Mouse (Mus musculus) liver, embryonic 11.5 days (tissue): ENCODE results near the gene Olfr612. TPM values are rescaled to one million over a fixed set of nuclear protein-coding genes. Genes with fewer than 3 reads are reported as not detected.
"Not testable (repeated sequence)": the region's sequence is repeated elsewhere in the genome, so short reads cannot be mapped to it uniquely, and the experiment has no call there.

Experiments used
- ATAC-seq: fragments of 200-750 bp; cut with Nextera tagmentation; replicated peaks from 2 replicates; pipeline ENCODE4 v1.8.0; 2017; ENCODE audit warnings: moderate number of reproducible peaks, mild to moderate bottlenecking, moderate TSS enrichment, moderate library complexity; ENCODE audit not compliant: low FRiP score
- DNase-seq: peaks from one replicate; pipeline ENCODE4 v3.0.0-alpha.2; 2017; ENCODE audit warnings: low spot score
- H3K27ac ChIP-seq: fragments of 300-500 bp; sonication (generic); 2 replicates; pipeline ENCODE4 v1.5.1; 2014; ENCODE audit warnings: mild to moderate bottlenecking, low read depth, low read length, control low read depth
- H3K27me3 ChIP-seq: fragments of 300-500 bp; sonication (generic); replicated peaks from 2 replicates; pipeline ENCODE4 v1.6.1; 2014; ENCODE audit warnings: low read length, mixed read lengths; ENCODE audit not compliant: control insufficient read depth, insufficient read depth
- H3K36me3 ChIP-seq: fragments of 300-500 bp; sonication (generic); 2 replicates; pipeline ENCODE4 v1.6.1; 2014; ENCODE audit warnings: mild to moderate bottlenecking, low read length, moderate library complexity, mixed read lengths; ENCODE audit not compliant: control insufficient read depth, insufficient read depth
- H3K4me1 ChIP-seq: fragments of 300-500 bp; sonication (generic); replicated peaks from 2 replicates; pipeline ENCODE4 v1.6.1; 2014; ENCODE audit warnings: low read length, mixed read lengths; ENCODE audit not compliant: control insufficient read depth, insufficient read depth
- H3K4me2 ChIP-seq: fragments of 300-500 bp; sonication (generic); 2 replicates; pipeline ENCODE4 v1.6.1; 2014; ENCODE audit warnings: mild to moderate bottlenecking, control low read depth, moderate library complexity
- H3K4me3 ChIP-seq: fragments of 300-500 bp; sonication (generic); 2 replicates; pipeline ENCODE4 v1.5.1; 2014; ENCODE audit warnings: low read depth, low read length, control low read depth
- H3K9ac ChIP-seq: fragments of 300-500 bp; sonication (generic); 2 replicates; pipeline ENCODE4 v1.6.1; 2014; ENCODE audit warnings: low read depth, low read length, control low read depth
- H3K9me3 ChIP-seq: fragments of 300-500 bp; sonication (generic); 2 replicates; pipeline ENCODE4 v1.6.1; 2016; ENCODE audit warnings: low read length, inconsistent platforms, mixed read lengths; ENCODE audit not compliant: control insufficient read depth
- WGBS: fragments of 180-500 bp; shearing (Covaris S2); extraction: QIAGEN DNeasy Blood & Tissue Kit; methylation state at CpG from one replicate; pipeline ENCODE4 v1.1.7; 2014; 5-methylcytosine and 5-hydroxymethylcytosine counted together
- polyA plus RNA-seq: library from polyadenylated mRNA; unstranded; fragments of >200 nt; fragmentation: Nextera tagmentation; extraction: Ambion mirVana; gene quantifications from 2 replicates; pipeline ENCODE4 v1.2.1, GENCODE M21; 2014

Gene Olfr612
- not detected in 2 replicates for polyA plus RNA-seq

- not testable (repeated sequence) for H3K9me3 ChIP-seq, DNase-seq, H3K4me2 ChIP-seq, ATAC-seq, H3K4me3 ChIP-seq, H3K27ac ChIP-seq, H3K27me3 ChIP-seq, H3K4me1 ChIP-seq, H3K36me3 ChIP-seq, H3K9ac ChIP-seq
- WGBS, result 75% methylated on average over 2 of the region's 2 CpGs
Measured at GRCm38 (mm10) chr7:103542617-103543016, at the start of gene Olfr612. Gene Olfr612 (minus strand): TSS chr7:103542717.

GRCm38 (mm10) chr7:103589803-103590202 lies 47.3 kb upstream of the Olfr612 start, which contains the start of gene Olfr618:
Gene Olfr618 (plus strand): TSS chr7:103590103.
- ATAC-seq (no peak), DNase-seq (no peak)
- Histone ChIP-seq H3K27ac (no peak within 1 kb of the TSS), H3K4me1 (no peaks in the 10 kb centered on the region), H3K27me3 (no peaks in the 10 kb centered on the region), H3K9ac (no peak within 1 kb of the TSS), H3K36me3 (no peaks in the 10 kb centered on the region), H3K4me2 (no peak within 1 kb of the TSS), H3K9me3 (no peaks in the 10 kb centered on the region), H3K4me3 (no peak within 1 kb of the TSS)
- 60% methylated on average over 2 of the region's 2 CpGs for WGBS

GRCm38 (mm10) chr7:103572761-103573160 lies 30.2 kb upstream of the Olfr612 start, which contains the start of gene Olfr617:
Gene Olfr617 (plus strand): TSS chr7:103573061.
- WGBS, result 76% methylated on average over 1 of the region's 1 CpGs
- H3K27ac ChIP-seq, result no peak within 1 kb of the TSS
- ATAC-seq (no peak), DNase-seq (no peak)
- no peaks in the 10 kb centered on the region for H3K27me3 ChIP-seq
- H3K4me2 ChIP-seq, result no peak within 1 kb of the TSS
- H3K9me3 ChIP-seq, result no peaks in the 10 kb centered on the region
- H3K4me3 ChIP-seq, result no peak within 1 kb of the TSS
- no peak within 1 kb of the TSS for H3K9ac ChIP-seq
- H3K36me3 ChIP-seq, result no peaks in the 10 kb centered on the region
- H3K4me1 ChIP-seq, result no peaks in the 10 kb centered on the region

GRCm38 (mm10) chr7:103569043-103569442 lies 26.5 kb upstream of the Olfr612 start, which contains the start of gene Olfr616:
Gene Olfr616 (minus strand): TSS chr7:103569143.
- H3K4me2 ChIP-seq, result no peak within 1 kb of the TSS

GRCm38 (mm10) chr7:103555779-103556178 lies 13.3 kb upstream of the Olfr612 start, which contains the start of gene Olfr615:
Gene Olfr615 (plus strand): TSS chr7:103556079.
- no peak within 1 kb of the TSS for H3K9ac ChIP-seq
- ATAC-seq (no peak), DNase-seq (no peak)
- H3K4me2 ChIP-seq, result no peak within 1 kb of the TSS
- no peak within 1 kb of the TSS for H3K27ac ChIP-seq
- no peaks in the 10 kb centered on the region for H3K4me1 ChIP-seq
- no peaks in the 10 kb centered on the region for H3K36me3 ChIP-seq
- H3K27me3 ChIP-seq, result no peaks in the 10 kb centered on the region
- H3K4me3 ChIP-seq, result no peak within 1 kb of the TSS
- 56% methylated on average over 2 of the region's 2 CpGs for WGBS
- no peaks in the 10 kb centered on the region for H3K9me3 ChIP-seq

More at GRCm38 (mm10) chr7:103569043-103569442, 26.5 kb upstream of the Olfr612 start, which contains the start of gene Olfr616:
- no peaks in the 10 kb centered on the region for H3K27me3 ChIP-seq
- H3K36me3 ChIP-seq, result no peaks in the 10 kb centered on the region
- H3K4me1 ChIP-seq, result no peaks in the 10 kb centered on the region
- no peak within 1 kb of the TSS for H3K9ac ChIP-seq
- H3K27ac ChIP-seq, result no peak within 1 kb of the TSS
- 72% methylated on average over 3 of the region's 3 CpGs for WGBS
- H3K4me3 ChIP-seq, result no peak within 1 kb of the TSS
- H3K9me3 ChIP-seq, result no peaks in the 10 kb centered on the region
- DNase-seq (no peak), ATAC-seq (no peak)

GRCm38 (mm10) chr7:103547774-103548173 lies 5.3 kb upstream of the Olfr612 start, which contains the start of gene Olfr613:
Gene Olfr613 (plus strand): TSS chr7:103548074.
- Histone ChIP-seq H3K4me3 (no peak within 1 kb of the TSS), H3K36me3 (no peaks in the 10 kb centered on the region), H3K27me3 (no peaks in the 10 kb centered on the region), H3K9me3 (no peaks in the 10 kb centered on the region), H3K9ac (no peak within 1 kb of the TSS), H3K27ac (no peak within 1 kb of the TSS), H3K4me2 (no peak within 1 kb of the TSS), H3K4me1 (no peaks in the 10 kb centered on the region)
- DNase-seq (no peak), ATAC-seq (no peak)
- WGBS, result 69% methylated on average over 2 of the region's 2 CpGs

- not testable (repeated sequence) for H3K4me1 ChIP-seq, ATAC-seq, H3K27ac ChIP-seq, H3K36me3 ChIP-seq, H3K4me2 ChIP-seq, DNase-seq, H3K27me3 ChIP-seq, H3K9me3 ChIP-seq, H3K9ac ChIP-seq, H3K4me3 ChIP-seq
- WGBS, result 64% methylated on average over 1 of the region's 1 CpGs
Measured at GRCm38 (mm10) chr7:103520746-103521145, 21.8 kb downstream of the Olfr612 start, which contains the start of gene Olfr611. Gene Olfr611 (minus strand): TSS chr7:103520846.

- Histone ChIP-seq H3K9ac (no peak within 1 kb of the TSS), H3K27me3 (no peaks in the 10 kb centered on the region), H3K9me3 (no peaks in the 10 kb centered on the region), H3K4me1 (no peaks in the 10 kb centered on the region), H3K27ac (no peak within 1 kb of the TSS), H3K4me2 (no peak within 1 kb of the TSS), H3K4me3 (no peak within 1 kb of the TSS), H3K36me3 (no peaks in the 10 kb centered on the region)
- ATAC-seq (no peak), DNase-seq (no peak)
- WGBS, result 71% methylated on average over 2 of the region's 2 CpGs
Measured at GRCm38 (mm10) chr7:103512022-103512421, 30.5 kb downstream of the Olfr612 start, which contains the start of gene Olfr610. Gene Olfr610 (minus strand): TSS chr7:103512122.

GRCm38 (mm10) chr7:103497962-103498361 lies 44.6 kb downstream of the Olfr612 start, which contains the start of gene Olfr609:
Gene Olfr609 (minus strand): TSS chr7:103498062.
- H3K4me1 ChIP-seq, result no peaks in the 10 kb centered on the region
- H3K9ac ChIP-seq, result no peak within 1 kb of the TSS
- H3K9me3 ChIP-seq, result no peaks in the 10 kb centered on the region
- DNase-seq (no peak), ATAC-seq (no peak)
- WGBS, result 61% methylated on average over 1 of the region's 1 CpGs
- H3K4me3 ChIP-seq, result no peak within 1 kb of the TSS
- no peaks in the 10 kb centered on the region for H3K36me3 ChIP-seq
- H3K4me2 ChIP-seq, result no peak within 1 kb of the TSS
- no peaks in the 10 kb centered on the region for H3K27me3 ChIP-seq
- H3K27ac ChIP-seq, result no peak within 1 kb of the TSS
